ENCODE assay signal across 16 mouse cellular contexts in genomic region chr16:13194882-13195281, GRCm38 (mm10).
DNase-seq lines count a peak whose midpoint lies in the region; ATAC-seq and TF ChIP-seq lines count a peak whose summit lies in the region.
"Had no signal": no experiment of that assay in that cellular context is flagged by ENCODE, and none has a peak within 500 bp of the region (broad histone marks: within the 10 kb centered on the region; RNA-seq: fewer than 3 reads in every experiment).

No protein-coding gene starts in this region.

- no peak for DNase-seq in gastrocnemius, adult 2 months
- no peak for DNase-seq in gastrocnemius, adult 8-10 months (ENCODE audit: low spot score in 2 of 2)
- peak; percentile 30 to 41 for DNase-seq in layer of hippocampus, postnatal 36 days
- peak; percentile 67 to 74 for DNase-seq in right cerebral cortex, adult 2 months (ENCODE audit: low spot score in 2 of 2)
- no peak for DNase-seq in liver, embryonic 11.5 days (ENCODE audit: low spot score)
- DNase-seq in cerebellum, adult 18-20 months = no peak
- DNase-seq in spleen, adult 18-20 months = no peak
- DNase-seq: cerebellum, adult 8-10 months; gastrocnemius, postnatal 14 days; thymus, postnatal 25 days had no signal

- H3K27ac ChIP-seq in gastrocnemius, adult 2 months = peak overlapping the region; percentile 63
- peak overlapping the region; percentile 85 for H3K27ac ChIP-seq in cortical plate, adult 2 months (ENCODE audit: insufficient read depth, low read length)
- no peak overlapping the region for H3K27ac ChIP-seq in liver, embryonic 11.5 days (ENCODE audit: low read depth, low read length)
- H3K27ac ChIP-seq: liver, embryonic 12.5 days; lung, embryonic 15.5 days; stomach, postnatal 0 days had no signal

- intact Hi-C loops in gastrocnemius, adult 2 months (cut with DNase I) = no loop called here

- no peaks in the 10 kb centered on the region for H3K9me3 ChIP-seq in liver, embryonic 11.5 days (ENCODE audit: control insufficient read depth, low read length)
- H3K9me3 ChIP-seq: heart, embryonic 13.5 days; liver, embryonic 12.5 days; lung, embryonic 15.5 days had no signal

- H3K4me1 ChIP-seq in cortical plate, adult 2 months (ENCODE audit: control insufficient read depth, insufficient read depth, low read length) = peaks cover 21% of the 10 kb centered on the region
- peaks cover 4% of the 10 kb centered on the region; the same call in 1 of the 2 replicates for H3K4me1 ChIP-seq in liver, embryonic 11.5 days (replicated peaks; ENCODE audit: control insufficient read depth, insufficient read depth, low read length)

- ATAC-seq in liver, embryonic 11.5 days (replicated peaks; ENCODE audit: low FRiP score) = no peak
- ATAC-seq: liver, embryonic 12.5 days; Patski had no signal

- no peak overlapping the region for H3K4me3 ChIP-seq in gastrocnemius, adult 2 months
- H3K4me3 ChIP-seq in cortical plate, adult 2 months (ENCODE audit: insufficient read depth, low read length) = no peak overlapping the region
- H3K4me3 ChIP-seq in liver, embryonic 11.5 days (ENCODE audit: low read depth, low read length) = no peak overlapping the region
- H3K4me3 ChIP-seq: heart, embryonic 13.5 days; liver, embryonic 12.5 days; lung, embryonic 15.5 days had no signal

- H3K36me3 ChIP-seq in liver, embryonic 11.5 days (ENCODE audit: control insufficient read depth, insufficient read depth, low read length) = no peaks in the 10 kb centered on the region
- H3K36me3 ChIP-seq: heart, embryonic 13.5 days; liver, embryonic 12.5 days; lung, embryonic 15.5 days had no signal

- TF ChIP-seq CTCF in gastrocnemius, adult 2 months (IDR thresholded peaks at IDR 0.05) = no peak
- TF ChIP-seq CTCF in cortical plate, adult 2 months (IDR thresholded peaks at IDR 0.05; ENCODE audit: extremely low read depth, insufficient read depth, low read length) = no peak

- peak; percentile 73 for TF ChIP-seq POLR2A in cortical plate, adult 2 months (IDR thresholded peaks at IDR 0.05; ENCODE audit: extremely low read depth, insufficient read depth, low read length)

- no peaks in the 10 kb centered on the region for H3K27me3 ChIP-seq in liver, embryonic 11.5 days (replicated peaks; ENCODE audit: control insufficient read depth, insufficient read depth, low read length)
- H3K27me3 ChIP-seq: heart, embryonic 13.5 days; liver, embryonic 12.5 days; lung, embryonic 15.5 days; Patski had no signal

- no peak overlapping the region for H3K4me2 ChIP-seq in liver, embryonic 11.5 days
- H3K4me2 ChIP-seq: heart, embryonic 13.5 days; liver, embryonic 12.5 days; lung, embryonic 15.5 days had no signal

- 75% methylated on average over 5 of the region's 5 CpGs for WGBS in liver, embryonic 11.5 days

- H3K9ac ChIP-seq in liver, embryonic 11.5 days (ENCODE audit: low read depth, low read length) = no peak overlapping the region
- H3K9ac ChIP-seq: heart, embryonic 13.5 days; liver, embryonic 12.5 days; lung, embryonic 15.5 days had no signal

Comparison
In these comparisons a context has a peak if more than half of its experiments do, and no peak if none do; other contexts are left out.
1. DNase-seq: peak in layer of hippocampus, postnatal 36 days (2 of 2) and right cerebral cortex, adult 2 months (2 of 2); none in gastrocnemius, adult 2 months (single experiment), gastrocnemius, adult 8-10 months (0 of 2), liver, embryonic 11.5 days (single experiment), cerebellum, adult 18-20 months (0 of 2) and spleen, adult 18-20 months (0 of 2).